Mouse (Mus musculus) kidney, adult 2 months (tissue): ENCODE data around the gene Rras2. TPM values are rescaled to one million over a fixed set of nuclear protein-coding genes. Genes with fewer than 3 reads are reported as not detected.
A peak's percentile ranks its signal among the peaks of the same experiment; 100 is the strongest.

ENCODE experiments used
- DNase-seq: peaks from one replicate; pipeline ENCODE4 v3.0.0; 2021
- H3K27ac ChIP-seq: fragments of 200-500 bp; 2 replicates; pipeline ENCODE4 v1.5.1; 2012; ENCODE audit warnings: low read depth, low read length, control low read depth, inconsistent platforms; ENCODE audit not compliant: insufficient read depth
- H3K27me3 ChIP-seq: fragments of 200-500 bp; replicated peaks from 2 replicates; pipeline ENCODE4 v1.6.1; 2012; ENCODE audit warnings: mild to moderate bottlenecking, moderate library complexity, low read length, inconsistent platforms; ENCODE audit not compliant: control insufficient read depth, insufficient read depth
- H3K36me3 ChIP-seq: fragments of 200-500 bp; 2 replicates; pipeline ENCODE4 v1.6.1; 2012; ENCODE audit warnings: mild to moderate bottlenecking, moderate library complexity, low read length, inconsistent platforms; ENCODE audit not compliant: control insufficient read depth, insufficient read depth
- H3K4me1 ChIP-seq: fragments of 200-500 bp; 2 replicates; pipeline ENCODE4 v1.6.1; 2011; ENCODE audit warnings: low read length; ENCODE audit not compliant: control insufficient read depth, insufficient read depth
- H3K4me3 ChIP-seq: fragments of 200-500 bp; 2 replicates; pipeline ENCODE4 v1.5.1; 2011; ENCODE audit warnings: mild to moderate bottlenecking, low read depth, low read length, control low read depth; ENCODE audit not compliant: insufficient read depth
- CTCF ChIP-seq: fragments of 200-500 bp; conservative IDR thresholded peaks from 2 replicates; pipeline ENCODE4 v1.5.1; 2011; ENCODE audit warnings: low read depth, mild to moderate bottlenecking, control low read depth, low read length, moderate library complexity, mixed read lengths; ENCODE audit not compliant: insufficient read depth, insufficient read length
- POLR2A ChIP-seq: fragments of 200-500 bp; IDR thresholded peaks from one replicate; pipeline ENCODE4 v1.6.1; 2011; ENCODE audit warnings: low read depth, low read length, control low read depth
- whole genome bisulfite sequencing: fragments of 180-500 bp; shearing (Covaris S2); methylation state at CpG from one replicate; pipeline ENCODE4 v1.1.7; 2018; 5-methylcytosine and 5-hydroxymethylcytosine counted together
- polyA plus RNA-seq: library from polyadenylated mRNA; depleted of rRNA; stranded (reverse); fragments of >200 nt; gene quantifications from 2 replicates; pipeline ENCODE4 v1.2.3, GENCODE M21; 2012

Rras2 gene
- polyA plus RNA-seq, 1 experiment, result 17.5 TPM

GRCm38 (mm10) chr7:114074133-114074532 lies 43.4 kb downstream of the Rras2 start:
- Histone ChIP-seq H3K4me3 (no peak overlapping the region), H3K27ac (no peak overlapping the region), H3K4me1 (peaks cover 23% of the 10 kb centered on the region), H3K36me3 (no peaks in the 10 kb centered on the region), H3K27me3 (no peaks in the 10 kb centered on the region)
- 43% methylated on average over 7 of the region's 7 CpGs for WGBS
- no peak for TF ChIP-seq CTCF
- peak; percentile 75 for DNase-seq

- Histone ChIP-seq H3K27me3 (no peaks in the 10 kb centered on the region), H3K36me3 (no peaks in the 10 kb centered on the region), H3K4me1 (peaks cover 26% of the 10 kb centered on the region), H3K27ac (peak overlapping the region; percentile 6; the same call in 1 of the 2 replicates), H3K4me3 (no peak overlapping the region)
- TF ChIP-seq CTCF, result no peak
- no peak for TF ChIP-seq POLR2A
- 26% methylated on average over 13 of the region's 13 CpGs for WGBS
- DNase-seq, result no peak
Observed at GRCm38 (mm10) chr7:114071851-114072616, 45.5 kb downstream of the Rras2 start.

DNA sequence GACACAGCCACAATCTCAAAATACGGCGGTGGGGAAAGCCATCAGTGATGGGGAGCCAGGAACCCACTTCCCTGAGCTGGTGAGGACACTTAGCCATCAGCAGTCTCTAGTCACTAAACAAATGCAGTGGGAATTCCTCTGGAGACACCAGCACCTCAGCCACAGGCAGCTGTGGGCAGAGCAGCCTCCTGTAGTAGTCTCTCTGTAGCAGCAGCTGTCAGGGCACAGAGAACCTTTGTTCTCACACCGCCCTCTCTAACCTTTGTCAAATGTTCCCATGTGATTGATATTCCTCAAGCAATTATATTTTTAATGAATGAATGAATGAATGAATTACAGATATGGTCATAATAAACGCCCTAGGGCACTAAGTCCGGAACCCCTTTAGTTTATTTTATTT lies 46.2 kb downstream of the Rras2 start:
- WGBS, result 71% methylated on average over 5 of the region's 5 CpGs
- H3K4me1 ChIP-seq, result peaks cover 29% of the 10 kb centered on the region
- no peaks in the 10 kb centered on the region for H3K36me3 ChIP-seq
- H3K27ac ChIP-seq, result no peak overlapping the region
- no peak for TF ChIP-seq CTCF
- no peak for TF ChIP-seq POLR2A
- no peak for DNase-seq
- H3K27me3 ChIP-seq, result no peaks in the 10 kb centered on the region
- H3K4me3 ChIP-seq, result no peak overlapping the region

GRCm38 (mm10) chr7:114070458-114070840 lies 47.1 kb downstream of the Rras2 start:
- no peak for DNase-seq
- H3K4me1 ChIP-seq, result peaks cover 36% of the 10 kb centered on the region
- H3K4me3 ChIP-seq, result no peak overlapping the region
- H3K36me3 ChIP-seq, result no peaks in the 10 kb centered on the region
- H3K27ac ChIP-seq, result no peak overlapping the region
- TF ChIP-seq CTCF (no peak), POLR2A (no peak)
- 77% methylated on average over 3 of the region's 3 CpGs for WGBS
- H3K27me3 ChIP-seq, result no peaks in the 10 kb centered on the region

DNA sequence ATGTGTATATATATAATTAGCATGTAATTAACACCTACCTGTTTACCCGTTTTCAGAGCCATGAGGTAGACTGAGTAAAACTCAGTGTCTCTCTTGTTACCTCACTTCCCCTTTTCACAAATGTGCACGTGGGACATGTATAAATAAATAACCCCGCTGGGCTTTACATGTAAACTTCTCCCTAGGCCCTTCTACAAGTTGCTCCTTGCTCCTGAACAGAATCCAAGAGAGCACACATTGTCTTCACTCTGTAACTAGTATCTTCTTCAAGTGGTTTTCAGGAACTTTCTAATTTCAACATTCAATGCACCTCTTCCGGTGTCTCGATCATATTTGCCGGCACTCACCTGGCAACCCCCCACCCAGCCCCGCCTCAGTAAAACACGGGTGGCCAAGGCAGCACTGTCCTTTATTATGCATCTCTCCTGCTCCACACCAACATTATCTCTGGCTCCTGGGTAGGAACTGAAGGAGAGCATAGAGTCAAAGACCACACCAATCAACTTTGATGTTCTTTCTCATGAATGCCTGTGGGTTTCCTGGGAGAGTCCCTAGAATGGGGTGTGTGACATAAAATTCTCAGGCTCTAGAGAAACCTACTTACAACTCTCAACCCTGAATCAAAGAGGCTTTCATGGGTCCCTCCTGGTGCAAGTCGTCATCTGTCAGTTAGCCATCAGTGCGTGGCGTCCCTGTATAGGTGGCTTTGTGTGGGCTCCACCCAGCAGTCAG lies 47.7 kb downstream of the Rras2 start:
- Histone ChIP-seq H3K36me3 (no peaks in the 10 kb centered on the region), H3K27ac (no peak overlapping the region), H3K4me1 (peaks cover 36% of the 10 kb centered on the region), H3K27me3 (no peaks in the 10 kb centered on the region), H3K4me3 (no peak overlapping the region)
- no peak for DNase-seq
- no peak for TF ChIP-seq POLR2A
- 73% methylated on average over 11 of the region's 11 CpGs for WGBS

GRCm38 (mm10) chr7:114068956-114069533 lies 48.5 kb downstream of the Rras2 start:
- H3K27me3 ChIP-seq, result no peaks in the 10 kb centered on the region
- DNase-seq, result no peak
- 54% methylated on average over 11 of the region's 11 CpGs for WGBS
- H3K27ac ChIP-seq, result no peak overlapping the region; the same call in 1 of the 2 replicates
- TF ChIP-seq POLR2A (no peak), CTCF (no peak)
- H3K4me3 ChIP-seq, result no peak overlapping the region
- no peaks in the 10 kb centered on the region for H3K36me3 ChIP-seq
- peaks cover 30% of the 10 kb centered on the region for H3K4me1 ChIP-seq
